Mouse (Mus musculus): ENCODE measurements around the gene Angptl1. TPM values are rescaled to one million over a fixed set of nuclear protein-coding genes. Genes with fewer than 3 reads are reported as not detected.

Gene Angptl1
- total RNA-seq, 2 experiments from 2014 or later, result 2.3 to 3.1 TPM

GRCm38 (mm10) chr1:156864240-156864639 lies 25.9 kb downstream of the Angptl1 start:
- intact Hi-C loops (cut with DNase I), result loop anchor here (5.0 kb wide), 1 partner anchor 33 kb away; no protein-coding TSS in a partner anchor
- no peak for DNase-seq

GRCm38 (mm10) chr1:156870028-156870427 lies 31.7 kb downstream of the Angptl1 start:
- DNase-seq, result no peak
- intact Hi-C loops (cut with DNase I), result no loop called here

GRCm38 (mm10) chr1:156870616-156871015 lies 32.3 kb downstream of the Angptl1 start:
- no peak for DNase-seq
- intact Hi-C loops (cut with DNase I), result no loop called here

GRCm38 (mm10) chr1:156884782-156885181 lies 46.4 kb downstream of the Angptl1 start:
- intact Hi-C loops (cut with DNase I), result no loop called here
- DNase-seq, result no peak

- intact Hi-C loops (cut with DNase I), result loop anchor here (1.0 to 2.0 kb wide), 2 partner anchors 134 to 143 kb away; no protein-coding TSS in a partner anchor
- DNase-seq, result no peak
Measured at GRCm38 (mm10) chr1:156885879-156886278, 47.5 kb downstream of the Angptl1 start.

- no peak for DNase-seq
- intact Hi-C loops (cut with DNase I), result no loop called here
Measured at GRCm38 (mm10) chr1:156888830-156889229, 50.5 kb downstream of the Angptl1 start.

- DNase-seq, result no peak
- intact Hi-C loops (cut with DNase I), result no loop called here
Measured at GRCm38 (mm10) chr1:156891561-156891960, 53.2 kb downstream of the Angptl1 start.

GRCm38 (mm10) chr1:156901689-156902088 lies 63.3 kb downstream of the Angptl1 start:
- intact Hi-C loops (cut with DNase I), result no loop called here
- no peak for DNase-seq

GRCm38 (mm10) chr1:156903899-156904298 lies 65.5 kb downstream of the Angptl1 start:
- DNase-seq, result no peak
- intact Hi-C loops (cut with DNase I), result no loop called here

- intact Hi-C loops (cut with DNase I), result no loop called here
- DNase-seq, result no peak
Measured at GRCm38 (mm10) chr1:156905660-156906059, 67.3 kb downstream of the Angptl1 start.

GRCm38 (mm10) chr1:156909265-156909664 lies 70.9 kb downstream of the Angptl1 start:
- no peak for DNase-seq
- intact Hi-C loops (cut with DNase I), result loop anchor here (2.0 kb wide), 1 partner anchor 166 kb away; no protein-coding TSS in a partner anchor

- DNase-seq, result no peak
- intact Hi-C loops (cut with DNase I), result loop anchor here (2.0 to 10.0 kb wide), 2 partner anchors 167 to 545 kb away; partner anchors contain the start of gene Cryzl2
Measured at GRCm38 (mm10) chr1:156909866-156910265, 71.5 kb downstream of the Angptl1 start.

Other genes with a start within 250 kb of the Angptl1 start
- gene Tor3a, start 164.2 kb upstream of the Angptl1 start, total RNA-seq (2021), result 10 to 100 TPM; 10.1 to 12.1 TPM
- 10 to 100 TPM; 40.2 to 42.5 TPM for gene Fam20b, start 119.5 kb upstream of the Angptl1 start, total RNA-seq (2021)
- 10 to 100 TPM; 16.3 to 17.1 TPM for gene Ralgps2, start 101.1 kb downstream of the Angptl1 start, total RNA-seq (2021)

All from heart, postnatal 14 days (tissue).